Mouse (Mus musculus) heart, adult 2 months (tissue): Measurements from ENCODE around the gene Spata31d1d.

Experiments
- CTCF ChIP-seq: fragments of 200-600 bp; IDR thresholded peaks from 2 replicates; pipeline ENCODE4 v1.8.1; 2022; ENCODE audit warnings: antibody characterized with exemption, mild to moderate bottlenecking, moderate library complexity
- EP300 ChIP-seq: fragments of 200-500 bp; IDR thresholded peaks from 2 replicates; pipeline ENCODE4 v1.6.1; 2011; ENCODE audit warnings: low read depth, low read length, control low read depth; ENCODE audit not compliant: insufficient read depth
- POLR2A ChIP-seq: fragments of 200-500 bp; IDR thresholded peaks from 2 replicates; pipeline ENCODE4 v1.6.1; 2011; ENCODE audit warnings: mild to moderate bottlenecking, low read depth, low read length, control low read depth; ENCODE audit not compliant: insufficient read depth

GRCm38 (mm10) chr13:59762791-59763190 lies 31.2 kb upstream of the Spata31d1d start:
- TF ChIP-seq POLR2A (no peak), CTCF (no peak), EP300 (no peak)
